Mouse (Mus musculus) thymus, adult 2 months (tissue): ENCODE measurements around the gene Olfr1252.

Experiments
- CTCF ChIP-seq: fragments of 200-500 bp; IDR thresholded peaks from 2 replicates; pipeline ENCODE4 v1.5.1; 2012; ENCODE audit warnings: mild to moderate bottlenecking, control low read depth, low read length, moderate library complexity, borderline replicate concordance; ENCODE audit not compliant: control insufficient read depth, poor library complexity, insufficient read depth; ENCODE audit errors: extremely low read depth
- POLR2A ChIP-seq: fragments of 200-500 bp; IDR thresholded peaks from 2 replicates; pipeline ENCODE4 v1.6.1; 2012; ENCODE audit warnings: mild to moderate bottlenecking, low read length, control low read depth, moderate library complexity; ENCODE audit not compliant: control insufficient read depth, poor library complexity, insufficient read depth; ENCODE audit errors: extremely low read depth

DNA sequence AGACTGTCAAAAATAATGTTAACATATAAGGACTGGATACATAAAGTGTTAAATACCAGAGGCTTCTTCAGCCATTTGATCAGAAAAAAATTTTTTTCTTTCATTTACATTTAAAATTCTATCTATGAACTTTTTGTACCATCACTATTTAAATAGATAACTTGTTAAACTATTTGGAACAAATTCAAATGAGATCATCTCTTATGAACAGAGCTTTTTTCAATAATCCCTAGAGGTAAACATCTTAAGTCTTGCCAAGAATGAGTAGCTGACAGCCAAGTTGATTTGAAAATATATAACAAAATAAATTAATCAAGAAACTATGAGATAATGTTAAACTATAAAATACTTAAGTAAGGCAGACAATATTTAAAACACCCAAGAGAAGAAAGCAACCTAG lies 53.0 kb downstream of the Olfr1252 start, which contains the start of gene Olfr1251:
- no peak for TF ChIP-seq CTCF
- no peak for TF ChIP-seq POLR2A
